Comparison of ENCODE assay signal across 8 mouse cellular contexts in genomic region chr13:83503919-83504318, GRCm38 (mm10). TPM values are rescaled to one million over a fixed set of nuclear protein-coding genes. Genes with fewer than 3 reads are reported as not detected.
A peak's percentile ranks its signal among the peaks of the same experiment; 100 is the strongest.
DNase-seq lines count a peak whose midpoint lies in the region; ATAC-seq lines count a peak whose summit lies in the region.

Gene Mef2c, plus strand, starts transcription at chr13:83504034.

- H3K4me1 ChIP-seq in kidney, embryonic 16.5 days (ENCODE audit: insufficient read depth, low read length), result no peaks in the 10 kb centered on the region
- H3K4me1 ChIP-seq in forebrain, embryonic 10.5 days, result peaks cover 5% of the 10 kb centered on the region; the same call in 1 of the 2 replicates
- no peaks in the 10 kb centered on the region for H3K4me1 ChIP-seq in limb, embryonic 13.5 days

- no peak for DNase-seq in kidney, adult 11 months
- no peak for DNase-seq in forebrain, embryonic 10.5 days (ENCODE audit: extremely low spot score, low spot score)
- no peak for DNase-seq in heart, postnatal 14 days
- no peak for DNase-seq in frontal cortex, postnatal 36 days (ENCODE audit: low spot score in 2 of 2)
- no peak for DNase-seq in urinary bladder, postnatal 10 days (ENCODE audit: low spot score)

- H3K9ac ChIP-seq in kidney, embryonic 16.5 days (replicated peaks; ENCODE audit: low read length), result no peak within 1 kb of the TSS
- no peak within 1 kb of the TSS for H3K9ac ChIP-seq in limb, embryonic 13.5 days

- intact Hi-C loops in heart, postnatal 14 days (cut with DNase I), result no loop called here

- 92% methylated on average over 7 of the region's 7 CpGs for WGBS in kidney, embryonic 16.5 days
- 92% methylated on average over 7 of the region's 7 CpGs for WGBS in forebrain, embryonic 10.5 days
- WGBS in limb, embryonic 13.5 days, result 72% methylated on average over 7 of the region's 7 CpGs

- H3K27ac ChIP-seq in kidney, embryonic 16.5 days (ENCODE audit: low read length), result no peak within 1 kb of the TSS
- H3K27ac ChIP-seq in forebrain, embryonic 10.5 days, result no peak within 1 kb of the TSS
- H3K27ac ChIP-seq in limb, embryonic 13.5 days, result no peak within 1 kb of the TSS; the same call in 1 of the 2 replicates

- H3K9me3 ChIP-seq in kidney, embryonic 16.5 days (ENCODE audit: low read length), result no peaks in the 10 kb centered on the region
- H3K9me3 ChIP-seq in forebrain, embryonic 10.5 days, result no peaks in the 10 kb centered on the region
- no peaks in the 10 kb centered on the region for H3K9me3 ChIP-seq in limb, embryonic 13.5 days

- H3K4me2 ChIP-seq in kidney, embryonic 16.5 days (replicated peaks; ENCODE audit: low read depth, low read length), result no peak within 1 kb of the TSS
- peak within 1 kb of the TSS; percentile 9; the same call in 1 of the 2 replicates for H3K4me2 ChIP-seq in limb, embryonic 13.5 days (replicated peaks)

- no peaks in the 10 kb centered on the region for H3K36me3 ChIP-seq in kidney, embryonic 16.5 days (ENCODE audit: insufficient read depth, low read length)
- H3K36me3 ChIP-seq in forebrain, embryonic 10.5 days (replicated peaks), result no peaks in the 10 kb centered on the region
- no peaks in the 10 kb centered on the region for H3K36me3 ChIP-seq in limb, embryonic 13.5 days

- H3K4me3 ChIP-seq in kidney, embryonic 16.5 days (ENCODE audit: low read length), result no peak within 1 kb of the TSS
- H3K4me3 ChIP-seq in forebrain, embryonic 10.5 days, result no peak within 1 kb of the TSS
- 0 out of 2 replicates have a peak within 1 kb of the TSS, but pooled peaks have one; percentile 1 for H3K4me3 ChIP-seq in limb, embryonic 13.5 days

- ATAC-seq in kidney, embryonic 16.5 days (ENCODE audit: low FRiP score, low TSS enrichment), result no peak
- ATAC-seq in limb, embryonic 13.5 days (ENCODE audit: low FRiP score, low read depth), result peak; percentile 67; the same call in 1 of the 2 replicates
- no peak for ATAC-seq in neutrophil, adult 5-6 weeks (ENCODE audit: extremely low read depth, insufficient number of reproducible peaks, low FRiP score, poor library complexity, severe bottlenecking)

- H3K27me3 ChIP-seq in kidney, embryonic 16.5 days (ENCODE audit: insufficient read depth, low read length), result no peaks in the 10 kb centered on the region
- no peaks in the 10 kb centered on the region for H3K27me3 ChIP-seq in forebrain, embryonic 10.5 days (ENCODE audit: poor library complexity, severe bottlenecking)
- H3K27me3 ChIP-seq in limb, embryonic 13.5 days, result no peaks in the 10 kb centered on the region

RNA-seq across cellular contexts. Expression of gene Mef2c, which starts in this region (rescaled TPM):
- 54.9 and 56.5 TPM in 2 replicates for polyA plus RNA-seq in kidney, embryonic 16.5 days (2015; fragmentation: Nextera tagmentation; extraction: Ambion mirVana)
- polyA plus RNA-seq in forebrain, embryonic 10.5 days (2016; fragmentation: Nextera tagmentation; extraction: Ambion mirVana), result 13.9 and 16.8 TPM in 2 replicates
- 10 to 100 TPM; 67.9 to 74.7 TPM for total RNA-seq in heart, postnatal 14 days (2021)
- polyA plus RNA-seq in limb, embryonic 13.5 days (2015; fragmentation: Nextera tagmentation; extraction: Ambion mirVana), result 128 TPM in 2 replicates
- total RNA-seq in neutrophil, adult 5-6 weeks (2017), result 517 and 676 TPM in 2 replicates
